ENCODE assay signal across 22 mouse cellular contexts in genomic region chr1:150984888-150985287, GRCm38 (mm10). TPM values are rescaled to one million over a fixed set of nuclear protein-coding genes. Genes with fewer than 3 reads are reported as not detected.
DNase-seq lines count a peak whose midpoint lies in the region; ATAC-seq and TF ChIP-seq lines count a peak whose summit lies in the region.
"Had no signal": no experiment of that assay in that cellular context is flagged by ENCODE, and none has a peak within 500 bp of the region (broad histone marks: within the 10 kb centered on the region; RNA-seq: fewer than 3 reads in every experiment).

No protein-coding gene starts in this region.

- no peaks in the 10 kb centered on the region for H3K9me3 ChIP-seq in liver, postnatal 0 days (ENCODE audit: low read length)
- no peaks in the 10 kb centered on the region for H3K9me3 ChIP-seq in heart, embryonic 15.5 days (replicated peaks)
- no peaks in the 10 kb centered on the region for H3K9me3 ChIP-seq in forebrain, embryonic 11.5 days (ENCODE audit: control insufficient read depth, low read length)
- H3K9me3 ChIP-seq: embryonic facial prominence, embryonic 15.5 days; forebrain, embryonic 10.5 days; forebrain, embryonic 15.5 days; hindbrain, embryonic 12.5 days had no signal

- H3K4me3 ChIP-seq in heart, adult 2 months: no peak overlapping the region
- no peak overlapping the region for H3K4me3 ChIP-seq in liver, adult 2 months (ENCODE audit: insufficient read depth, low read depth, low read length)
- no peak overlapping the region for H3K4me3 ChIP-seq in liver, postnatal 0 days (ENCODE audit: low read depth, low read length)
- H3K4me3 ChIP-seq in heart, embryonic 15.5 days: no peak overlapping the region
- H3K4me3 ChIP-seq in forebrain, embryonic 11.5 days (ENCODE audit: low read depth, low read length): no peak overlapping the region
- H3K4me3 ChIP-seq: embryonic facial prominence, embryonic 15.5 days; erythroblast, embryonic 14.5 days; forebrain, embryonic 10.5 days; forebrain, embryonic 15.5 days; hindbrain, embryonic 12.5 days had no signal

- 15% methylated on average over 4 of the region's 4 CpGs for WGBS in heart, adult 2 months
- WGBS in liver, adult 2 months: 58% methylated on average over 4 of the region's 4 CpGs
- WGBS in liver, postnatal 0 days (ENCODE audit: insufficient replicate concordance): 54% methylated on average over 4 of the region's 4 CpGs
- WGBS in heart, embryonic 15.5 days: 28% methylated on average over 4 of the region's 4 CpGs
- 76% methylated on average over 4 of the region's 4 CpGs for WGBS in forebrain, embryonic 11.5 days

- no peak for ATAC-seq in liver, postnatal 0 days
- ATAC-seq in heart, embryonic 15.5 days (replicated peaks; ENCODE audit: insufficient number of reproducible peaks, insufficient read depth, low FRiP score, low read depth): no peak; the same call in 1 of the 2 replicates
- no peak for ATAC-seq in forebrain, embryonic 11.5 days (replicated peaks; ENCODE audit: low FRiP score)
- ATAC-seq: forebrain, embryonic 15.5 days; hindbrain, embryonic 16.5 days; inflammation-experienced regulatory T-cells, adult 6 months; intestine, postnatal 0 days had no signal

- no peak for TF ChIP-seq POLR2A in heart, adult 2 months (IDR thresholded peaks at IDR 0.05; ENCODE audit: insufficient read depth, low read depth, low read length)
- no peak for TF ChIP-seq POLR2A in liver, adult 2 months (IDR thresholded peaks at IDR 0.05; ENCODE audit: extremely low read depth, insufficient read depth, low read length)

- peak in 1 of 2 experiments; percentile 32 for DNase-seq in heart, adult 2 months
- DNase-seq in heart, postnatal 36 days: no peak
- no peak for DNase-seq in liver, adult 2 months (ENCODE audit: extremely low read depth, low read depth, low spot score)
- no peak for DNase-seq in liver, postnatal 0 days
- no peak for DNase-seq in urinary bladder, postnatal 4 days (ENCODE audit: low spot score in 2 of 2)
- DNase-seq in forebrain, embryonic 11.5 days (ENCODE audit: low spot score): no peak
- DNase-seq: adrenal gland, adult 2 months; adrenal gland, postnatal 25 days; cerebellum, adult 18-20 months; cerebellum, adult 9-11 months; cerebellum, postnatal 36 days; gastrocnemius, postnatal 36 days; kidney, adult 8-10 months had no signal

- H3K9ac ChIP-seq in heart, adult 2 months (ENCODE audit: low read depth, low read length): no peak overlapping the region
- H3K9ac ChIP-seq in liver, adult 2 months (ENCODE audit: low read depth, low read length): no peak overlapping the region
- no peak overlapping the region for H3K9ac ChIP-seq in liver, postnatal 0 days (replicated peaks)
- no peak overlapping the region for H3K9ac ChIP-seq in heart, embryonic 15.5 days
- H3K9ac ChIP-seq in forebrain, embryonic 11.5 days (ENCODE audit: low read length): no peak overlapping the region
- H3K9ac ChIP-seq: embryonic facial prominence, embryonic 15.5 days; forebrain, embryonic 15.5 days; hindbrain, embryonic 12.5 days had no signal

- intact Hi-C loops in heart, adult 2 months (cut with DNase I): no loop called here
- intact Hi-C loops in heart, postnatal 36 days (cut with DNase I): no loop called here

- H3K36me3 ChIP-seq in heart, adult 2 months (ENCODE audit: control insufficient read depth, insufficient read depth, low read length): peaks cover 18% of the 10 kb centered on the region
- no peaks in the 10 kb centered on the region for H3K36me3 ChIP-seq in liver, adult 2 months (ENCODE audit: control insufficient read depth, insufficient read depth, low read length)
- no peaks in the 10 kb centered on the region for H3K36me3 ChIP-seq in liver, postnatal 0 days (replicated peaks; ENCODE audit: insufficient read depth, low read length)
- no peaks in the 10 kb centered on the region for H3K36me3 ChIP-seq in heart, embryonic 15.5 days
- no peaks in the 10 kb centered on the region for H3K36me3 ChIP-seq in forebrain, embryonic 11.5 days (ENCODE audit: control insufficient read depth, insufficient read depth, low read length)
- H3K36me3 ChIP-seq: embryonic facial prominence, embryonic 15.5 days; forebrain, embryonic 10.5 days; forebrain, embryonic 15.5 days; hindbrain, embryonic 12.5 days had no signal

- H3K27ac ChIP-seq in heart, adult 2 months: peak overlapping the region; percentile 54
- 0 out of 2 replicates have a peak overlapping the region, but pooled peaks have one; percentile 24 for H3K27ac ChIP-seq in liver, adult 2 months (replicated peaks; ENCODE audit: insufficient read depth, low read depth, low read length)
- H3K27ac ChIP-seq in liver, postnatal 0 days (ENCODE audit: low read depth): no peak overlapping the region
- H3K27ac ChIP-seq in heart, embryonic 15.5 days: peak overlapping the region; percentile 74
- no peak overlapping the region for H3K27ac ChIP-seq in forebrain, embryonic 11.5 days (ENCODE audit: low read depth, low read length)
- H3K27ac ChIP-seq: embryonic facial prominence, embryonic 15.5 days; forebrain, embryonic 10.5 days; forebrain, embryonic 15.5 days; hindbrain, embryonic 12.5 days had no signal

- TF ChIP-seq EP300 in heart, adult 2 months (IDR thresholded peaks at IDR 0.05; ENCODE audit: insufficient read depth, low read depth, low read length): no peak
- TF ChIP-seq EP300 in liver, postnatal 0 days (IDR thresholded peaks at IDR 0.05; ENCODE audit: low read depth): no peak

- no peak for TF ChIP-seq CTCF in heart, adult 2 months (IDR thresholded peaks at IDR 0.05)
- no peak for TF ChIP-seq CTCF in liver, adult 2 months (IDR thresholded peaks at IDR 0.05; ENCODE audit: low read depth, low read length)
- TF ChIP-seq CTCF in liver, postnatal 0 days (IDR thresholded peaks at IDR 0.05; ENCODE audit: low read depth): no peak

- H3K4me2 ChIP-seq in liver, postnatal 0 days (ENCODE audit: low read depth, low read length): no peak overlapping the region
- peak overlapping the region; percentile 24 for H3K4me2 ChIP-seq in heart, embryonic 15.5 days
- H3K4me2 ChIP-seq in forebrain, embryonic 11.5 days (ENCODE audit: low read depth, low read length, severe bottlenecking): no peak overlapping the region
- H3K4me2 ChIP-seq: embryonic facial prominence, embryonic 15.5 days; forebrain, embryonic 15.5 days; hindbrain, embryonic 12.5 days had no signal

- H3K79me2 ChIP-seq in heart, adult 2 months (replicated peaks; ENCODE audit: control insufficient read depth, insufficient read depth, low read length): peaks cover 4% of the 10 kb centered on the region
- H3K79me2 ChIP-seq in liver, adult 2 months (ENCODE audit: control insufficient read depth, insufficient read depth, low read length): no peaks in the 10 kb centered on the region

- no peaks in the 10 kb centered on the region for H3K27me3 ChIP-seq in heart, adult 2 months (ENCODE audit: control insufficient read depth, insufficient read depth, low read length)
- H3K27me3 ChIP-seq in liver, adult 2 months (ENCODE audit: control insufficient read depth, insufficient read depth, low read length): no peaks in the 10 kb centered on the region
- H3K27me3 ChIP-seq in liver, postnatal 0 days (ENCODE audit: insufficient read depth, low read length): no peaks in the 10 kb centered on the region
- H3K27me3 ChIP-seq in heart, embryonic 15.5 days: no peaks in the 10 kb centered on the region
- H3K27me3 ChIP-seq in forebrain, embryonic 11.5 days (ENCODE audit: control insufficient read depth, insufficient read depth, low read length): no peaks in the 10 kb centered on the region
- H3K27me3 ChIP-seq: embryonic facial prominence, embryonic 15.5 days; forebrain, embryonic 15.5 days; hindbrain, embryonic 12.5 days had no signal

- H3K4me1 ChIP-seq in heart, adult 2 months (ENCODE audit: control insufficient read depth, insufficient read depth, low read length): peaks cover 8% of the 10 kb centered on the region
- H3K4me1 ChIP-seq in liver, adult 2 months (ENCODE audit: control insufficient read depth, insufficient read depth, low read length): no peaks in the 10 kb centered on the region
- H3K4me1 ChIP-seq in liver, postnatal 0 days (ENCODE audit: insufficient read depth): no peaks in the 10 kb centered on the region
- H3K4me1 ChIP-seq in heart, embryonic 15.5 days (replicated peaks): peaks cover 52% of the 10 kb centered on the region
- no peaks in the 10 kb centered on the region for H3K4me1 ChIP-seq in forebrain, embryonic 11.5 days (replicated peaks; ENCODE audit: control insufficient read depth, insufficient read depth, low read length)
- H3K4me1 ChIP-seq: embryonic facial prominence, embryonic 15.5 days; forebrain, embryonic 15.5 days; hindbrain, embryonic 12.5 days had no signal

RNA-seq across cellular contexts. Expression of gene Hmcn1, which starts 8.3 kb away (rescaled TPM):
- total RNA-seq in heart, adult 2 months (2021): 10 to 100 TPM; 11.9 to 13.7 TPM
- polyA plus RNA-seq in heart, adult 2 months (2012; rRNA removed): 23.5 and 24.5 TPM in 2 replicates
- total RNA-seq in heart, postnatal 36 days (2021): 10 to 100 TPM; 12.9 to 13.1 TPM
- total RNA-seq in liver, adult 2 months (2014; rRNA removed): 2.7 and 4.5 TPM in 2 replicates
- polyA plus RNA-seq in liver, adult 2 months (2012; rRNA removed): 0.80 and 1.0 TPM in 2 replicates
- polyA plus RNA-seq in liver, postnatal 0 days (2015; fragmentation: Nextera tagmentation; extraction: Ambion mirVana): 2.4 and 2.8 TPM in 2 replicates
- 19.8 and 21.0 TPM in 2 replicates for polyA plus RNA-seq in heart, embryonic 15.5 days (2015; fragmentation: Nextera tagmentation; extraction: Ambion mirVana)
- 10.1 and 12.1 TPM in 2 replicates for polyA plus RNA-seq in forebrain, embryonic 11.5 days (2014; fragmentation: Nextera tagmentation; extraction: Ambion mirVana)
- polyA plus RNA-seq: erythroblast, embryonic 14.5 days had no signal

Comparison
In these comparisons a context has a peak if more than half of its experiments do, and no peak if none do; other contexts are left out.
1. H3K27ac ChIP-seq: peak in heart, adult 2 months (single experiment), liver, adult 2 months (single experiment) and heart, embryonic 15.5 days (single experiment); none in liver, postnatal 0 days (single experiment) and forebrain, embryonic 11.5 days (single experiment).